Mouse (Mus musculus): ENCODE measurements around the gene Tshb.

Tshb gene

GRCm38 (mm10) chr3:102737106-102737505, 45.4 kb downstream of the Tshb start:
- DNase-seq (ENCODE audit: low read depth, low spot score): peak; percentile 13

GRCm38 (mm10) chr3:102736436-102736835, 46.1 kb downstream of the Tshb start:
- DNase-seq (ENCODE audit: low read depth, low spot score): no peak

GRCm38 (mm10) chr3:102735638-102736037, 46.9 kb downstream of the Tshb start:
- DNase-seq (ENCODE audit: low read depth, low spot score): peak; percentile 18

GRCm38 (mm10) chr3:102735031-102735558, 47.4 kb downstream of the Tshb start:
- peak; percentile 39 for DNase-seq (ENCODE audit: low read depth, low spot score)

- DNase-seq (ENCODE audit: low read depth, low spot score): peak; percentile 61
These were observed 48.0 kb downstream of the Tshb start, which contains the start of gene Tspan2 for GRCm38 (mm10) chr3:102734313-102735030. Gene Tspan2, plus strand, starts transcription at chr3:102734529.

GRCm38 (mm10) chr3:102733936-102734312, 48.6 kb downstream of the Tshb start:
- DNase-seq (ENCODE audit: low read depth, low spot score): peak; percentile 61

GRCm38 (mm10) chr3:102733050-102733449, 49.5 kb downstream of the Tshb start:
- DNase-seq (ENCODE audit: low read depth, low spot score): no peak

GRCm38 (mm10) chr3:102732619-102733018, 49.9 kb downstream of the Tshb start:
- DNase-seq (ENCODE audit: low read depth, low spot score): no peak

- no peak for DNase-seq (ENCODE audit: low read depth, low spot score)
These were observed 51.4 kb downstream of the Tshb start for GRCm38 (mm10) chr3:102731112-102731511.

- no peak for DNase-seq (ENCODE audit: low read depth, low spot score)
These were observed 53.1 kb downstream of the Tshb start for GRCm38 (mm10) chr3:102729416-102729815.

Measured in brain, adult 2 months (tissue).